In the genomic region with DNA sequence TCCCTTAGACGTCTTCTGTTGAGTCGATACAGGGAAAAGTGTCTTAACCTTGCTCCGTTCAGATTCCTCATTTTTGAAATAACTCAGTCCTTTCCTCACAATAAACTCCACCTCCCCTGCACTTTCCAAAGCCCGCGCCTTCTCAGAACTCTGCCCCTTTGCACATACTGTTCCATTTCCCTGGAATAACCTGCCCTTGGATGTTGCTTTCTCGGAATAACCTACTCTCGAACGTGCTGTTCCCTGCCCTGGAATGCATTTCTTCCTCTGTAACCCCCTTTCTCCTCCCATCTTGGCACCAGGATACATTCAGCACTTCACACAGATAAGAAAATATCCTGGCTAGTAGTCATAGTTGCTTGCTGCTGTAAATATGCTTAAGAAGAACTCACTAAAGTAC, we compare ENCODE assay signal across 27 mouse cellular contexts. TPM values are rescaled to one million over a fixed set of nuclear protein-coding genes. Genes with fewer than 3 reads are reported as not detected.
DNase-seq lines count a peak whose midpoint lies in the region; ATAC-seq and TF ChIP-seq lines count a peak whose summit lies in the region.
"Had no signal": no experiment of that assay in that cellular context is flagged by ENCODE, and none has a peak within 500 bp of the region (broad histone marks: within the 10 kb centered on the region; RNA-seq: fewer than 3 reads in every experiment).

No protein-coding gene starts in this region.

- no peak overlapping the region for H3K27ac ChIP-seq in liver, postnatal 0 days (ENCODE audit: low read depth)
- no peak overlapping the region for H3K27ac ChIP-seq in heart, embryonic 10.5 days
- no peak overlapping the region for H3K27ac ChIP-seq in intestine, postnatal 0 days (ENCODE audit: low read depth, low read length)
- H3K27ac ChIP-seq in hindbrain, embryonic 13.5 days: no peak overlapping the region
- H3K27ac ChIP-seq: forebrain, embryonic 10.5 days; heart, embryonic 13.5 days; hindbrain, embryonic 14.5 days; limb, embryonic 12.5 days; liver, embryonic 12.5 days; lung, embryonic 15.5 days; midbrain, embryonic 15.5 days; neural tube, embryonic 12.5 days had no signal

- H3K4me1 ChIP-seq in liver, postnatal 0 days (ENCODE audit: insufficient read depth): no peaks in the 10 kb centered on the region
- H3K4me1 ChIP-seq in heart, embryonic 10.5 days: peaks cover 11% of the 10 kb centered on the region; the same call in 1 of the 2 replicates
- 0 out of 2 replicates have a peak, but pooled peaks cover 3% of the 10 kb centered on the region for H3K4me1 ChIP-seq in intestine, postnatal 0 days (replicated peaks; ENCODE audit: control insufficient read depth, insufficient read depth, low read length)
- H3K4me1 ChIP-seq in hindbrain, embryonic 13.5 days (replicated peaks): peaks cover 9% of the 10 kb centered on the region
- H3K4me1 ChIP-seq: liver, embryonic 12.5 days had no signal

- H3K36me3 ChIP-seq in liver, postnatal 0 days (replicated peaks; ENCODE audit: insufficient read depth, low read length): no peaks in the 10 kb centered on the region
- 0 out of 2 replicates have a peak, but pooled peaks cover 9% of the 10 kb centered on the region for H3K36me3 ChIP-seq in heart, embryonic 10.5 days
- no peaks in the 10 kb centered on the region for H3K36me3 ChIP-seq in intestine, postnatal 0 days (ENCODE audit: control insufficient read depth, insufficient read depth)
- no peaks in the 10 kb centered on the region for H3K36me3 ChIP-seq in hindbrain, embryonic 13.5 days
- H3K36me3 ChIP-seq: G1E; liver, embryonic 12.5 days; lung, embryonic 15.5 days; midbrain, embryonic 15.5 days; neural tube, embryonic 12.5 days had no signal

- intact Hi-C loops in heart, postnatal 36 days (cut with DNase I): no loop called here

- DNase-seq in liver, postnatal 0 days: no peak
- DNase-seq in liver: no peak
- peak; percentile 56 for DNase-seq in heart, adult 8-10 months (ENCODE audit: low spot score)
- DNase-seq in heart, embryonic 10.5 days (ENCODE audit: low spot score): peak; percentile 17
- DNase-seq in heart, postnatal 36 days: peak; percentile 13 to 16
- DNase-seq: adrenal gland, adult 8-10 months; B cell, adult 2 months; cerebellum, adult 11-12 months; cerebellum, postnatal 10 days; forebrain, postnatal 0 days; gastrocnemius, postnatal 14 days; kidney, adult 8-10 months; kidney, postnatal 10 days had no signal

- H3K4me2 ChIP-seq in liver, postnatal 0 days (ENCODE audit: low read depth, low read length): no peak overlapping the region
- no peak overlapping the region for H3K4me2 ChIP-seq in intestine, postnatal 0 days (replicated peaks; ENCODE audit: low read depth)
- no peak overlapping the region for H3K4me2 ChIP-seq in hindbrain, embryonic 13.5 days
- H3K4me2 ChIP-seq: heart, embryonic 13.5 days; hindbrain, embryonic 14.5 days; limb, embryonic 12.5 days; liver, embryonic 12.5 days; lung, embryonic 15.5 days; midbrain, embryonic 15.5 days; neural tube, embryonic 12.5 days had no signal

- TF ChIP-seq CTCF in liver, postnatal 0 days (IDR thresholded peaks at IDR 0.05; ENCODE audit: low read depth): no peak
- TF ChIP-seq CTCF in intestine, postnatal 0 days (IDR thresholded peaks at IDR 0.05; ENCODE audit: low read depth): no peak

- H3K9ac ChIP-seq in liver, postnatal 0 days (replicated peaks): no peak overlapping the region
- H3K9ac ChIP-seq in intestine, postnatal 0 days (ENCODE audit: low read depth, low read length): no peak overlapping the region
- H3K9ac ChIP-seq in hindbrain, embryonic 13.5 days: no peak overlapping the region
- H3K9ac ChIP-seq: forebrain, postnatal 0 days; heart, embryonic 13.5 days; hindbrain, embryonic 14.5 days; limb, embryonic 12.5 days; liver, embryonic 12.5 days; lung, embryonic 15.5 days; midbrain, embryonic 15.5 days; neural tube, embryonic 12.5 days had no signal

- no peaks in the 10 kb centered on the region for H3K9me3 ChIP-seq in liver, postnatal 0 days (ENCODE audit: low read length)
- no peaks in the 10 kb centered on the region for H3K9me3 ChIP-seq in heart, embryonic 10.5 days
- no peaks in the 10 kb centered on the region for H3K9me3 ChIP-seq in intestine, postnatal 0 days (ENCODE audit: control insufficient read depth)
- H3K9me3 ChIP-seq in hindbrain, embryonic 13.5 days: no peaks in the 10 kb centered on the region
- H3K9me3 ChIP-seq: G1E; heart, embryonic 13.5 days; limb, embryonic 12.5 days; liver, embryonic 12.5 days; lung, embryonic 15.5 days; midbrain, embryonic 15.5 days; neural tube, embryonic 12.5 days had no signal

- WGBS in liver, postnatal 0 days (ENCODE audit: insufficient replicate concordance): 77% methylated on average over 8 of the region's 8 CpGs
- WGBS in heart, embryonic 10.5 days: 86% methylated on average over 8 of the region's 8 CpGs
- WGBS in intestine, postnatal 0 days: 91% methylated on average over 8 of the region's 8 CpGs
- 95% methylated on average over 8 of the region's 8 CpGs for WGBS in hindbrain, embryonic 13.5 days

- peak; percentile 54; the same call in 1 of the 2 replicates for TF ChIP-seq EP300 in liver, postnatal 0 days (IDR thresholded peaks at IDR 0.05; ENCODE audit: low read depth)

- no peak for ATAC-seq in liver, postnatal 0 days
- ATAC-seq in intestine, postnatal 0 days: no peak
- no peak for ATAC-seq in hindbrain, embryonic 13.5 days (ENCODE audit: low FRiP score)
- ATAC-seq: forebrain, postnatal 0 days; inflammation-experienced regulatory T-cells, adult 6 months; liver, embryonic 12.5 days; midbrain, embryonic 15.5 days had no signal

- H3K4me3 ChIP-seq in liver, postnatal 0 days (ENCODE audit: low read depth, low read length): no peak overlapping the region
- no peak overlapping the region for H3K4me3 ChIP-seq in heart, embryonic 10.5 days
- H3K4me3 ChIP-seq in intestine, postnatal 0 days (ENCODE audit: low read depth, low read length): no peak overlapping the region
- H3K4me3 ChIP-seq in hindbrain, embryonic 13.5 days: no peak overlapping the region
- H3K4me3 ChIP-seq: forebrain, embryonic 10.5 days; heart, embryonic 13.5 days; limb, embryonic 12.5 days; liver, embryonic 12.5 days; lung, embryonic 15.5 days; megakaryocyte, embryonic 14.5 days; midbrain, embryonic 15.5 days; neural tube, embryonic 12.5 days had no signal

- peaks cover 13% of the 10 kb centered on the region for H3K27me3 ChIP-seq in liver, postnatal 0 days (ENCODE audit: insufficient read depth, low read length)
- no peaks in the 10 kb centered on the region for H3K27me3 ChIP-seq in heart, embryonic 10.5 days (ENCODE audit: insufficient read depth, poor library complexity, severe bottlenecking)
- no peaks in the 10 kb centered on the region for H3K27me3 ChIP-seq in intestine, postnatal 0 days (replicated peaks; ENCODE audit: control insufficient read depth, insufficient read depth, low read length)
- H3K27me3 ChIP-seq in hindbrain, embryonic 13.5 days: 0 out of 2 replicates have a peak, but pooled peaks cover 4% of the 10 kb centered on the region
- H3K27me3 ChIP-seq: CH12.LX; heart, embryonic 13.5 days; limb, embryonic 12.5 days; lung, embryonic 15.5 days; midbrain, embryonic 15.5 days; neural tube, embryonic 12.5 days had no signal

RNA-seq across cellular contexts. Expression of a gene that starts 5.6 kb away (rescaled TPM):
- 4.9 and 5.2 TPM in 2 replicates for polyA plus RNA-seq in liver, postnatal 0 days (2015; fragmentation: Nextera tagmentation; extraction: Ambion mirVana)
- total RNA-seq in heart, adult 8-10 months (2022): 1 to 10 TPM; 3.6 to 4.4 (median 3.9) TPM
- 117 and 143 TPM in 2 replicates for polyA plus RNA-seq in heart, embryonic 10.5 days (2016; fragmentation: Nextera tagmentation; extraction: Ambion mirVana)
- total RNA-seq in heart, postnatal 36 days (2021): 10 to 100 TPM in 1 of 2 experiments, 1 to 10 TPM in 1; 4.6 to 10.1 TPM
- polyA plus RNA-seq in intestine, postnatal 0 days (2015; fragmentation: Nextera tagmentation; extraction: Ambion mirVana): 38.7 and 40.3 TPM in 2 replicates
- 33.1 and 33.5 TPM in 2 replicates for polyA plus RNA-seq in hindbrain, embryonic 13.5 days (2015; fragmentation: Nextera tagmentation; extraction: Ambion mirVana)

Comparison
In these comparisons a context has a peak if more than half of its experiments do, and no peak if none do; other contexts are left out.
1. DNase-seq: peak in heart, adult 8-10 months (single experiment), heart, embryonic 10.5 days (single experiment) and heart, postnatal 36 days (2 of 2); none in liver, postnatal 0 days (single experiment) and liver (single experiment).